Mouse (Mus musculus) erythroblast, adult 5-6 weeks (primary cell): Measurements from ENCODE around the gene Col4a3bp. TPM values are rescaled to one million over a fixed set of nuclear protein-coding genes. Genes with fewer than 3 reads are reported as not detected.
"Not testable (repeated sequence)": the region's sequence is repeated elsewhere in the genome, so short reads cannot be mapped to it uniquely, and the experiment has no call there.

Experiments
- ATAC-seq: replicated peaks from 2 replicates; pipeline ENCODE4 v1.8.0; 2016; ENCODE audit warnings: moderate number of reproducible peaks, mild to moderate bottlenecking, moderate TSS enrichment, inconsistent platforms; ENCODE audit not compliant: poor library complexity, low FRiP score, severe bottlenecking
- total RNA-seq, 2 experiments: library from RNA; stranded (forward) in 1 of 2; stranded (reverse) in 1 of 2; fragments of 150-400 nt in 1 of 2; fragments of 200-764, 138-1000 nt in 1 of 2; gene quantifications; 2 replicates each; pipeline versions ENCODE4 v1.2.3 to v1.2.4; 2015 to 2017; ENCODE audit warnings: low replicate concordance in 2 of 2

Col4a3bp gene
- total RNA-seq, 2 experiments from 2014 or later, result 42.3 to 57.6 TPM

DNA sequence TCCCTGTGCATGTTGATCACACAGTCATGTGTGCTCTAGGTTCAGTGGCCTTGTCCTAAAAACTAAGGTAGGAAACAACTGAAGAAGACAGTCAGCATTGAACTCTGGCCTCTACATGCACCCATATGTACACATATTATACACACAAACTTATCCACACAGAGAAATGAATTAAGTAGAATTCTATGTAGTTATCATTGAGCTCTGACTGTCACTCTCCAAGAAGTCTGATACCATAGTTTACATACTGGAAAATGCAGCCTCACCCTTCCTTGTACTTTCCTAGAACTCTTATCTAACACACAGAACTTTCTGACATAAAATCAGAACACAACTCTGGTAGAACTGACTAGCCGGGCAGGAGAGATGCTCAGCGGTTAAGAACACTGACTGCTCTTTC, 61.8 kb downstream of the Col4a3bp start:
- ATAC-seq, result no peak

DNA sequence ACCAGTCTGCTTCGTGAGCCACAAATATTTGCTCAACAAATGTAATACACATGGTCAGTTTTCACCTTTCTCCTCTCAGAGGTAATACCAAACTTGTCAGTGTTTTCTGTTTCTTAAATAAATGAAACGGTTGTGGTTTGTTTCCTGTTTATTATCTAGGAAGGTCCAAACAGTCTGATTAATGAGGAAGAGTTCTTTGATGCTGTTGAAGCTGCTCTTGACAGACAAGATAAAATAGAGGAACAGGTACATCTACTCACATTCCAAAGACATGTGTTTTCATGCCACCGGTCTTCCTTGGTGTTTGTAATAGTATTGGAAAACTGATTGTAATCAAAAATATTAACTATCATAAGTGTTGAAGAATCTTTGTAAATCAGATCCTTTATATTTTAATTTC, 72.2 kb downstream of the Col4a3bp start:
- no peak for ATAC-seq

GRCm38 (mm10) chr13:96620891-96621290, 78.5 kb downstream of the Col4a3bp start:
- ATAC-seq, result no peak

DNA sequence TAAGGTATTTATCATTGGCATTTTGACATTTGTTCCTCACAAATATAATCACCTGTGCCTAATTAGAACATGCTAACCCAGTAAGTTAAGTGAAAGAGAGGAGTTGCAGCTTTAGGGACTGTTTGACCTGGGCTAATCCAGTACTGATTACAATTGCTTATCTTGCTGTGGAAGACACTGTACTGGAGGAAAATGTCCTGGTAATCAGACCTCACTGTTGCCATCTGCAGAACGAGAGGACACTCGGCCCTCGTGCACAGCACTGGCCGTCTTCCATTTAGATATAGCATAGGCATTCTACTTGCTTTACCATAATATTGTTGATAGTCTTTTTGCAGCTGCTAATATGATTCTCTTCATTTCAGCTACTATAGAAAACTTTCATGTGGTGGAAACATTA, 88.0 kb downstream of the Col4a3bp start:
- no peak for ATAC-seq

GRCm38 (mm10) chr13:96644168-96644567, 101.8 kb downstream of the Col4a3bp start:
- no peak for ATAC-seq

GRCm38 (mm10) chr13:96645822-96646221, 103.4 kb downstream of the Col4a3bp start:
- no peak for ATAC-seq

DNA sequence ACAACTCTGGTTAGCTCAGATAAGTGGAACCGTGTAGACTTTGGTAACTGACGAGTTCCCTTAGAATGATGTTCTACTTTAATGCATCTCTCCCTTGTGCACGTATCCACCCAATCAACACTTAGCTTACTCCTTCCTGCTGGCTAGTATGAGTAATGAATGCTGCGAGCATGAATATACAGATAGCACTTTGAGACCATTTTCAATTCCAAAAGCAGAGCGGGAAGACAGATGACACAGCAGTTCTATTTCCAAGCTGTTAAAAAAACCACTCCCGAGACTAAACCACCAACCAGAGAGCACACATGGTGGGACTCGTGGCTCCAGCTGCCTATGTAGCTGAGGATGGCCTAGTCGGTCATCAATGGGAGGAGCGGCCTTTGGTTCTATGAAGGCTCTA, 110.6 kb downstream of the Col4a3bp start:
- ATAC-seq, result no peak

DNA sequence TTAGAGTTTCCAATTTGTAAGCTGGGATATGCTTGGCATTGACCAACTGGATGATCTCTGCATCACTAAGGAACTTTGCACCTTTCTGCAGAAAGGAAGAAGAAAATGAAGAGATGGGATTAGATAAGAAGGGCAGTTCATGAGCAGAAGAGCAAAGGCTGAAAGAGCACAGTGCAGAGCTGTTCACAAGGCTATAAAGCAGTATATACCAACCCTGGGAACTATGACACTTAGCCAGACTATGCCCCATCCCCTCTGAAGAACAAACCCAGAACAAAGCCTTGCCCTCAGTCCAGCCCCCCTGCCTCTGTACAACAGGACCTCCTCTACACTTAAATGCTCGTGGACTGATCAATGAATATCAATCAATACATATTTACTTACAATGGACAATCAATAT, 114.3 kb downstream of the Col4a3bp start:
- ATAC-seq, result no peak

DNA sequence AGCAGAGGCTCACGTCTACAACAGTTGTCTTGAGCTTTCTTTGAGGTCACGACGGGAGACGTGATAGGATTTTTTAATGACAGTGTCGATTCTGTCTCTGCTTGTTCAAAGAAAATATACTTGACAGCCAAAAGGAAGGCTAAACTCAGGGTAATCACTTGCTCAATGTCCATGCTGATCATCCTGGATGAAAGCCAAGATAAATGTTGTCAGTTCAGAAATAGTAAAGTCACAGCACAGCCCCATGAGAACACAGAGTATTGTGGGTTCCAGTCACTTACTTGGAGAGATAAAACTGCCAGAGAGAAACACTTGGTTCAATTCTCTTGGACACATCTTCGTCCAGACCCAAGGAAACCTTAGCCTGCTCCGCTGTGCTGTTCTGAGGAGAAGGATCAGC, 116.5 kb downstream of the Col4a3bp start:
- ATAC-seq, result no peak

- no peak for ATAC-seq
Measured at GRCm38 (mm10) chr13:96660095-96660860, 117.9 kb downstream of the Col4a3bp start.

- not testable (repeated sequence) for ATAC-seq
Measured at GRCm38 (mm10) chr13:96663120-96663519, 120.7 kb downstream of the Col4a3bp start.

- no peak for ATAC-seq
Measured at GRCm38 (mm10) chr13:96664419-96664974, 122.1 kb downstream of the Col4a3bp start.

GRCm38 (mm10) chr13:96670019-96670405, 127.6 kb downstream of the Col4a3bp start:
- ATAC-seq, result no peak

- peak; percentile 98 for ATAC-seq
Measured at GRCm38 (mm10) chr13:96670406-96671077, 128.1 kb downstream of the Col4a3bp start, which contains the start of gene Hmgcr. Gene Hmgcr, minus strand, starts transcription at chr13:96670936.

GRCm38 (mm10) chr13:96671078-96671905, 128.9 kb downstream of the Col4a3bp start:
- ATAC-seq, result peak; percentile 34

GRCm38 (mm10) chr13:96671906-96672234, 129.5 kb downstream of the Col4a3bp start:
- no peak for ATAC-seq

DNA sequence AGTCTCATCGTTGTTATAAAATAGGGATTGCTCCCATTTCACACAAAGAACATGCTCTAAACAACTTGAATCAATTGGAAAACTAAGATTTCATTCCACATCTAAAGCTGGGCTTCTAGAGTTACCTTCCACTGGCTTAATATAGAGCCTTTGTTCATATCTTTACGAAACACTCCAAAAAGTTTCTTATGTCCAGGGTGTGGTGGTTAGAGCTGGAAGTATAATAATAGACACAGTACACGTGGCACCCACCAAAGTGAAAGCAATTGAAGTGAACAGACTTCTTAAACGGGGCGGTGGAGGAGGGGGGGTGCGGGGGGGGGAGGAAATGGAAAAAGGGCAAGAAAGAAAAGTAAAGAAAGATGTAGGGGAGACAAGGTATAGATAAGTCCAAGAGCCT, 129.9 kb downstream of the Col4a3bp start:
- no peak for ATAC-seq

GRCm38 (mm10) chr13:96673817-96674216, 131.4 kb downstream of the Col4a3bp start:
- ATAC-seq, result no peak

DNA sequence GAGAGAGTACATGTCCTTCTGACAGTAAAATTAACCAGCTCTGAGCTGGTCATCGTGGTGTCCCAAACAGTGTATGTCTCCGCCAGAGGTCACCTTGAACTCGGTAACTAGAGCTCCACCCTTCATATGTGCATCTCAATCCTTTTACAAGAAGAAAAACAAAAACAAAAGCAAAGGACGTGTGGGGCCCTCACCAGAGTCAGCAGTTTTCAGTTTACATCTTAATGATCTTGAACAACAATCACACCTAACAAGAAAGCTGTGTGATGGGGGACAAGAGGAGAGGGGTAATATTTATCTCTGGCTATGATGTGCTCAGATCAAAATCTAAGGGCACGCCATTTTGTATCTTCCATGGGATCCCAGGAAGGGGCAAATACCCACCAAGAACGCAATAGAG, 133.3 kb downstream of the Col4a3bp start:
- no peak for ATAC-seq

- ATAC-seq, result no peak
Measured at GRCm38 (mm10) chr13:96677071-96677470, 134.7 kb downstream of the Col4a3bp start.
